Mouse (Mus musculus): ENCODE results near the gene Kif11.

The Kif11 gene

DNA sequence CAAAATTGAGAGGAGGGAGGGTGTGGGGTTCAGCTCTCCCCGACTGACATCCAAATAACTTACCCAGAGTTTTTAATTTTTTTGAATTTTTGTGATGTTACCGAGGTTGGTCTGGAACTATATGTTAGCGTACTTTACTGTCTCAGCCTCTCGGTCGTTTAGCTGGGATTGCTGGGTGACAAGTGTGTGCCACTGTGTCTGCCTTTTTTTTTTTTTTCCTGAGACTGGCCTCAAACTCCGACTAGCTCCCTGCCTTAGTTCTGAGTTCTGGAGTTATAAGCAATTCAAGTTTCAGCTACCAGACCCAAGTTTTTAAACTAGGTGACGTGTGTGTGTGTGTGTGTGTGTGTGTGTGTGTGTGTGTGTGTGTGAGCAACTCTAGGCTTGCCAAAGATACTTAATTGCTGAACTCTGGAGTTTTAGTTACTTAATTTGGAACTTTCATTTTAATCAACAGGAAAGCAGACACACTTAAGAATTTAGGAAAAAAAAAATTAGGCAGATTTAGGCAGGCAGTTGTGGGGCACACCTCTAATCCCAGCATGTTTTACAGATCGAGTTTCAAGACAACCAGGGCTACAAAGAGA, 1.3 kb downstream of the Kif11 start:
- DNase-seq (ENCODE audit: low read depth, low spot score) = no peak

DNA sequence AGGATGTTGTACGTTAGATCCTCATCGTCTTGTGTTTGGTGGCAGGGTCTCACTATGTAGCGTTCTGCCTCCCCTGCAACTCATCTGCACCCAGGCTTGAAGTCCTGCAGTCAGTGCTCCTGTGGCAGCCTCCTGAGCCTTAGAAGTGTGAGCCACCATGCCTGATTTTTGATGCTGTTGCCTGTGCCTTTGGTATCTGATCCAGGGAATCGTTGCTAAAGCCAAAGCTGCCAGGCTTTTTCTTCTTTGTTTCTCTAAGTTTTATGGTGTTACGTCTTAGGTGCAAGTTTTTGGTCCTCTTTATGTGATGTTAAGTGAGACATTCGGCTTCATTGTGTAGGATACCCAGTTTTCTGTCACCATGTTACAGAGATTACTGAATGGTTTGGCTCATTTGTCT, 2.6 kb downstream of the Kif11 start:
- no peak for DNase-seq (ENCODE audit: low read depth, low spot score)

DNA sequence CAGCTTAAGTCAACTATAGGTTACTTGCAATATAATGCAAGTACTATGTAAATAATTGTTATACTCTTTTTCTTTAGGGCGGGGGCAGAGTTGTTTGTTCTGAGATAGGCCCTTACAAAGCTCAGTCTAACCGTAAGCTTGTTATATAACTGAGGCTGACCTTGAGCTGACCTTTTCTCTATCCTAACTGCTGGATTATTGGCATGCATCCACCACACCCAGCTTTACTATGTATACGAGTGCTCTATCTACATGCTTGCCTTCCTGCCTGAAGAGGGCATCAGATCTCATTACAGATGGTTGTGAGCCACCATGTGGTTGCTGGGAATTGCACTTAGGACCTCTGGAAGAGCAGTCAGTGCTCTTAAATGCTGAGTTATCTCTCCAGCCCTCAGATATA, 9.9 kb downstream of the Kif11 start:
- no peak for DNase-seq (ENCODE audit: low read depth, low spot score)

DNA sequence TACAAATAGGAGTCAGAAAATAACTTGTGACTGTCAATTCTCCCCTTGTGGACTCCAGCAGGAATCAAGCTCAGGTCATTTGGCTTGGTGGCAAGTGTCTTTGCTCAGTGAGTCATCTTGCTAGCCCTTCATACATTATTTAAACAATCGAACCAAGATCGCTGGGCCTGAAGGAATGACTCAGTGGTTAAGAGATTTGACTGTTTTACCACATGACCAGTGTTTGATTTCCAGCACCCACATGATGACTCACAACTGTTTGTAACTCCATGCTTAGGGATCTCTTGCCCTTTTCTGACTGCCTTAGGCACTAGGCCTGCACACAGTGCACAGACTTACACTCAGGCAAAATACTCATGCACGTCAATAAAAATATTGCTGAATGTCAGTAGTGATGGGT, 15.7 kb downstream of the Kif11 start:
- DNase-seq (ENCODE audit: low read depth, low spot score) = no peak

DNA sequence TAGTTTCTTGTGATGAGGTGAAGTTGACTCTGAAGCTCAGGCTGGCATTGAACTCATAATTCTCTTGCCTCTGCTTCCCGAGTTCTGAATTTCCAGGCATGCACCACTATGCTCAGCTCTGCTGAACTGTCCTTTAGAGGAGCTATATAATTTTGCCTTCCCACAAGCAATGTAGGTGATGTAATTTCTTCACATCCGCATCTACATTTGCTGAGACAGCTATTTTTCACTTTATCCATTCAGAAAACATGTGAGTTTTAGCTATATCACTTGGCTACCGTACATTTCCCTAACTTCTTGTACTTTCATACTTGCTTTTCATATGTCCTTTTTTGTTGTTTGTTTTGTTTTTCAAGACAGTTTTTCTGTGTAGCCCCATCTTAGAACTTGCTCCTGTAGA, 20.1 kb downstream of the Kif11 start:
- no peak for DNase-seq (ENCODE audit: low read depth, low spot score)

DNA sequence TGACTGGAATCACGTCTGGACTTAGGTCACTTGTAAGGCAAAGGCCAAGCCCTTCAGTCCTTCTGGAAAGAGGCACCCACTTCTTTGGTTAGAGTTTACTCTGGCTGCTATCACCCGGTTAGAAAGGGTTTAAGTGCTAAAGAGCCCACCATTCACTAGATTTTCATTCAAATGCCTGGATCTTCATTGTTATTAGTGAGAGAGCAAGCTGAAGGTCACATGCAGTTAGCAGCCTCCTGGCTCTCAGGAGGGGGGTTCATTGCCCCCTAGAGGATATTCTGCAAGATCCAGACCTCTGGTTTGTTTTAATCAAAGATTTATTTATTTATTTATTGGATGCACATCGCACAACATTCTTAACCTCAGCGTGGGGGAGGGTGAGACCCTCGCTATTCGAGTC, 24.7 kb downstream of the Kif11 start:
- no peak for DNase-seq (ENCODE audit: low read depth, low spot score)

DNA sequence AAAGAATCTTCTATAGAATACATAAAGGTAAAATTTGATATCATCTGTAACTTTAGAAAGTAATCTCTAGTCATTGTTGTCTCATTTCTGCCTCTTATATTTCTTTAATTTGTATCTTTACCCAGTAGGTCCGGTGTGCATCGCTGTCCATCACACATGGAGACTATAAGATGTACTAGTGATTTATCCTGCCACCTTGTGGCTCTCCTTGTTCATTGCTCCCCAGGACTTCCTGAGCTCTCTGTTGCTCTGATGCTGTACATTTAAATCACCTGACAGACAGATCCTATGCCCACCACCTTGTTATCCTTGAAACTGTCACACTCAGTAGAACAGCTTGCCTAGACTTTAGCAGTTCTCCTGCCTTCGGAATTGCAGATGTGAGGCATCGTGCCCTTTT, 42.1 kb downstream of the Kif11 start:
- no peak for DNase-seq (ENCODE audit: low read depth, low spot score)

DNA sequence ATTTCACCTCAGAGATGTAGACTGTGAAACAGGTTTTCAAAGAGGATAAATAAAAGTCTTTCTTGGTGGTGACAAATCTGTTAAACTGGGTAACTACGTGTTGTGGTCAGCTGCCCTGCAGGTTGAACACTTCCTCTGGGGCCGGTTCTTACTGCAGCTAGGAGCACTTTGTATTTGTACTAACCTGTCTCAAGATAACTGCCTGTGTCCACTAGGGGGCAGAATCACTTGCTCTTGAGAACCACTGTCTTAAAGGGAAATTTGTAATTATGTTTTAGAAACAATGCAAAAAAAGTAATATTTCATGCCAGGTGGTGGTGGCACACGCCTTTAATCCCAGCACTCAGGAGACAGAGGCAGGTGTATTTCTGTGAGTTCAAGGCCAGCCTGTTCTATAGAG, 43.4 kb downstream of the Kif11 start:
- DNase-seq (ENCODE audit: low read depth, low spot score) = peak; percentile 65

DNA sequence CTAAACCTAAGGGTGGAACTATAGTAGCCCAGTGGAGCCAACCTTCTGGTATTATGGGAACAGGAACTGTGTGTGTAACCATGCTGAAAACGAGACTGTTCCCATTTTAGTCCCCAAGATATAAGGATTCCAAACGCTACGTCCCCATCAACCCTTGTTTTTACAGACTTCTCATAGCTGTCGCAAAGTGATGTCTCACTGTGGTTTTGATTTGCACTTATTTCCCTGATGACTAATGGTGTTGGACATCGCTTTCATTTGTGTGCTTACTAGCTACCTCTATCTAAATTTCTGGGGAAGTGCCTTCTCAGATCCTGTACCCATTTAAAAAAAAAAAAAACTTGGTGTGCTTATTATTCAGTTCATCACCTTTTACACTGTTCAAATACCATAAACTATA, 52.4 kb downstream of the Kif11 start:
- no peak for DNase-seq (ENCODE audit: low read depth, low spot score)

DNA sequence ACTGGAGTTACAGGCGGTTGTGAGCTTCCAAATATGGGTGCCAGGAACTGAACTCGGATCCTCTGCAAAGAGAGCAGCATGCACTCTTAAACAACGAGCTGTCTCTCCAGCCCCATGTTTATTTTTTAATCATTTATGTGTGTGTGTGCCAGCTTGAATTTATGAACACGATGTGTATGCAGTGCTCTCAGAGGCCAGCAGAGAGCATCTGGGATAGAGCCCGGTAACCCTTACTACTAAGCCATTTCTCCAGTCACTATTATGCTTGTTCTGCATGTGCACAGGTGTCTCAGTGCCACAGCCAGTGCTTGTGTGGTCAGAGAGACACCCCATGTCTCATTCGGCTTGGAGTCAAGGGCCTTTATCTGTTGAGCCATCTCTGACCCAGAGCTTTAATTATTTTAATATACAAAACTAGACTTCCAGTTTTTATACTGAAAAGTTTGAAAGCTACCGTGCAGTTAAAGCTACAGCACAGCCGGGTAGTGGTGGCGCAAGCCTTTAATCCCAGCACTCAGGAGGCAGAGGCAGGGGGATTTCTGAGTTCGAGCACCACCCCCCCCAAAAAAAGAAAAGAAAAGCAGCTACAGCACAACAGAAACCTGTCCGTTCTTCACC, 55.0 kb downstream of the Kif11 start:
- DNase-seq (ENCODE audit: low read depth, low spot score) = no peak

DNA sequence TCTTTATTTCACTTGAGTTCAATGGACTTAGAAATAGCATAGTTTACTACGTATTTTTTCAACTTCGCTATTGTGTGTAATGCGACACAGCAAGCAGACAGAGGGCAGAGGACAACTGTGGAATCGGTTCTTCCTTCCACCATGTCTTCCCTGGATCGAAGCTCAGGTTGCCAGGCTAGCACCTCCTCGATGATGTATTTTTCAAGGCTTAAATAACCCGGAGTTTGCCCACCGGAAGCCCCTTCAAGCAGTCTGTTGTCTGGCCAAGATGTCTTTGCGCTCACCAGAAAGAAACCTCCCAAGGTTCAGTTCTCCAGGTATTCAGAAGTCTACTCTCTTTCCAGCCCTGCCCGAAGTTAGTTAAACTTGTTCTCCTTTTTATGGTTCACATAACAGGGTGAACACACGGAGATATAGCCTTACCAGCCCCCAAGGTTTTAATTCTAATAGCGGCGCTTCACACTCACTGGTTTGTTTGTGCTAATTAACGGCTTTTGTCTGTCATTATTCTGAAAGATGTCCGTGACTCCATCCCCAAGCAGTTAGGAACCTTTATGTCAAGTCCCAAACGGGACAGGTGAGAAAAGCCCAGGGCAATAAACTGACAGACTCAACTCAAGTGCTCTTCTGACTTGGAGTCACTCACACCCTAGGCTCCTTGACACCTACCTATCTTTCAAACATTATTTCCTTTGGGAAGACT, 56.8 kb downstream of the Kif11 start:
- no peak for DNase-seq (ENCODE audit: low read depth, low spot score)

DNA sequence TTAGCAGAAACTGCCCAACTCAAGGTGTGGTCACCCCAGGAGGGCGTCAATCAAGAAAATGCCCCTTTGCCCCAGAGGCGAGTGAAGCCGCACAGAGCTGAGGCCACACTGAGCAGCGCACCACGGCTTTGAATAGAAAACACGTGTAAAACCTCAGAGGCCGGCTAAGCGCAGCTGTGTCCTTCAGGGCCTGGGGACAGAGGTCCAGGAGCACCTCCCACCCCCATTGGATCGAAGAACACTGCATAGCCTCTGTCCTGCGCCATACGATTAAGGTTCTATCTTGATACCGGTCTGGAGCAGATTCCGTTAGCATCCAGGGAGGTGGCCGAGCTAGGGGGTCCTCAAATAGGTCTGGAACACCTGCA, 57.7 kb downstream of the Kif11 start:
- DNase-seq (ENCODE audit: low read depth, low spot score) = peak; percentile 27

DNA sequence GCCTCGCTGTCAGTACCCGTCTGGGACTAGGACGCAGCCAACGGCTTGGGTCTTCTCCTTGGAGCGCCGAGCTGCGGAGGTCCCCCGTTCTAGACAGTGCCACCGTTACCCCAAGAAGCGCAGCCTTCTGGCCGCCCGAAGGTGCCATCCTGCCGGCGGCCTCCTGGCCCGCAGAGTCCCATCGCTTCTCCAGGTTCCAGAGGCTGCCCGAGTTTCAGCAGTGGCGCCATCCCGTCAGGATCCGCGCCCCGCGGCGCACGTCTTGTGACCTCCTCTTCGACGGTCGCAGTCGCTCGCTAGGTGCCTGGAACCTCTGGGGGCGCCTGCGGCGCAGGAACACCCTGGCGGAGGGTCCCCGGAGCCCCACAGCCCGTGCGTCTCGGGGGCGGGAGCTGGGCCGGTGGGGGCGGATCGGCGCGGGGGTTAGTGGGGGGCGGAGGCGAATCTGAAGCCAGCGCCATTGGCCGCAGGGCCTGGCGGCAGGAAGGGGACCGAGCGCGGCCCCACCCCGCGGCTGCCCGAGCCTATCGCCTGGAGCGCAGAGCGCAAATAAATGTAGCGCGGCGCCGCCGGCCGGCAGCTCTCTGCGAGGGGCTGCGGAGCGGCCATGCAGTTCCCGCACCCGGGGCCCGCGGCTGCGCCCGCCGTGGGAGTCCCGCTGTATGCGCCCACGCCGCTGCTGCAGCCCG, 58.2 kb downstream of the Kif11 start, which contains the start of gene Hhex:
TSS of gene Hhex (plus strand) at position 548 of the 689 bp plus-strand sequence.
- peak; percentile 32 for DNase-seq (ENCODE audit: low read depth, low spot score)

DNA sequence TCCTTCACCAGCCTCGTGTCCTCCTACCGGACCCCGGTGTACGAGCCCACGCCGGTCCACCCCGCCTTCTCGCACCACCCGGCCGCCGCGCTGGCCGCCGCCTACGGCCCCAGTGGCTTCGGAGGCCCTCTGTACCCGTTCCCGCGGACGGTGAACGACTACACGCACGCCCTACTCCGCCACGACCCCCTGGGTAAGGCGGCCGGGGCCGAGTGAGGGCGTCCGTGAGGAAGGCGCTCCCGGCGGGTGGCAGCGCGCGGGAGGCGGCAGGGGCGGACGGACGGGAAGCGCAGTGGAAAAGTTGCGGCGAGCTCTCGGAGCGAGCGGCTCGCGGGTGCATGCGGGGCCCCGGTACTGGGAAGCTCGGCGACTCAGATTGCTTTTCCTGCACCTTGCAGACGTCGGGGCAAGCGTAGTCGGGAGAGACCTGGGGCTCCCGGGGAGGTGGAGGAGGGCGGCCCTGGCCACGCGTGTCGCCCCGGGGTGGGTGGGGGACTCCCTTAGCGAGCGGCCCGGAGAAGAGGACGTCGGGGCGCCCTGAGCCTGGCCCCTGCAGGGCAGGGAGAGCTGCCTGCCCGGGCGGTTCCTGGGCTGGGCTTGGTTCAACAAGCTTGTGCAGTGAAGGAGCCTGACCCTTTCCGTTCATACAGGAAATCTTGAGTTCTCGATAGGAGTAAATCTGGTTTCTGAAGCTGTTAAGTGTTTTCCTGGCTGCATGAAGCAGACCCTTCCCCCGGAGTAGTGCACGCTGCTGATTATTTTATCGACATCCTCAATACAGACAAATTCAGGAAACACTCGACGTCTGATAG, 59.0 kb downstream of the Kif11 start:
- DNase-seq (ENCODE audit: low read depth, low spot score) = peak; percentile 40

DNA sequence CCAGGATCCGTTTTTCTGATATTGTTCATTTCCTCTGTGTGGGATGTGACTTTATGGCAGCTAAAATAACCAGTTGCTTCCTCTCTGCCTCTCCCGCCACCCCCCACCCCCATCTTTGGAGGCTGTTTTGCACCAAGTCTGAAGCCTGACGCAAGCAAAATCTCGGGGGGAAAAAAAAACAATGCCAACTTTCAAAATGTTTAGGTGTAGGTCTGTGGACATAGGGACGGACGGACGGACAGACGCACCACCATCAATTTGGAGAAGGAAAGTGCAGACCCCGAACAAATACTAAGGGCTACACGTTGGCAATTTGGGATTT, 59.6 kb downstream of the Kif11 start:
- DNase-seq (ENCODE audit: low read depth, low spot score) = no peak

DNA sequence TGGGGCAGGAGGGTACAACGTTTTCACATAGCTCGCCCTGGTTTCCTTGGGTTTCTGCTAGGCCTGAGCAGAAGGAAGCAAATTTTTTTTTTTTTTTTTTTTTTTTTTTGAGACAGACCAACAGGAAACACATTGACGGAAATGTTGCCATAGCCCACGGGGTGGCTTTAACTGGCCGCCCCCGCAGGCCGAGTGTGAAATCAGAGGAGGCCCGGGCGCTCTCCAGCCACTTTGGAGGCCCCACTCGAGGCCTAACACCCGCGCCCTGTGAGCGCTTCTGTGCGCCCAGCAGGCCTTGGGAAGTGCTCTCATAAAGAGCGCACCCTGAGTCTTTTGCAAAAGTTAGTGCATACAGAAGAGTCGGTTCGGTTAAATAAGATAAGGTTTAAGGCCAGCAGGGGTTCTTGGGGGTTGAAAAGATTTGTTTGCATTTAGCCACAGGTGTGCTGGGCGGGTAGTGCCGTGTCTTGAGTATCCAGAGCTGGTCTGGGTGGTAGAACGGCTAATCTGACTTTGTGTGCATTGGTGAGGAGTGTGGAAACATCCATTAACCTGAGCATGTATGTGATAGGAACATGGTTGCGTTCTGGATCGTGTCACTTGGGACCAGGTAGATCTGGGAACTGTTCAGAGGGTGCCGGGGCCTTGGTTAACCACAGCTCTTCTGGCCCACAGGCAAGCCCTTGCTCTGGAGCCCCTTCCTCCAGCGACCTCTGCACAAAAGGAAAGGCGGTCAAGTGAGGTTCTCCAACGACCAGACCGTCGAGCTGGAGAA, 60.5 kb downstream of the Kif11 start:
- no peak for DNase-seq (ENCODE audit: low read depth, low spot score)

DNA sequence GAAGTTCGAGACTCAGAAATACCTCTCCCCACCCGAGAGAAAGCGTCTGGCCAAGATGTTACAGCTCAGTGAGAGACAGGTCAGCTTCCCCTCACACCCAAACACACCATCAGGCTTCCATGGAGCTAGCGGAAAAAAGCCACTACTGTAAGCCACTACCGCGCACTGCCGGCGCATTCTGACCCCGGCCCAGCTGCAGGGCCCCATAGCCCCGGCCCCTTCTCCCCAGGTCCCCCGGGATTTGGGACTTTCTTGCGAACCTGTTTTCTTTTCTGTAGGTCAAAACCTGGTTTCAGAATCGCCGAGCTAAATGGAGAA, 61.0 kb downstream of the Kif11 start:
- DNase-seq (ENCODE audit: low read depth, low spot score) = no peak

DNA sequence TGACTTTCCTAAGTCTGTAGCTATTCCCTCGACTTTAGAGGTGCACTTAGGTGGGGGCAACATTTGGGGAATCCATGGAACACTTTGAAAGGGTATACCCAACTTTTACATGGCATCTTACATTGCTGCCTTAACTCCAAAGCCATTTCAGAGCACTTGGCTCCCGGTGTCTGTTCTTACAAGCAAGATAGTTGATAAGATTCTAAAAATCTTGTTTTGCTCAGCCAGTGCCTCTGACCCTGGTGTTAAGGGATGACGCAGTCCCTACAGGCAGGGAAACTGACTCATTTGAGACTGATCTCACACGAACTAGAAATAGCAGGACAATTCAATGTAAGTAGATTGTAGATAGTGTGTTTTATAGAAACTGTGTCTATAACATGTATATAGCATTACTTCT, 64.0 kb downstream of the Kif11 start:
- DNase-seq (ENCODE audit: low read depth, low spot score) = no peak

DNA sequence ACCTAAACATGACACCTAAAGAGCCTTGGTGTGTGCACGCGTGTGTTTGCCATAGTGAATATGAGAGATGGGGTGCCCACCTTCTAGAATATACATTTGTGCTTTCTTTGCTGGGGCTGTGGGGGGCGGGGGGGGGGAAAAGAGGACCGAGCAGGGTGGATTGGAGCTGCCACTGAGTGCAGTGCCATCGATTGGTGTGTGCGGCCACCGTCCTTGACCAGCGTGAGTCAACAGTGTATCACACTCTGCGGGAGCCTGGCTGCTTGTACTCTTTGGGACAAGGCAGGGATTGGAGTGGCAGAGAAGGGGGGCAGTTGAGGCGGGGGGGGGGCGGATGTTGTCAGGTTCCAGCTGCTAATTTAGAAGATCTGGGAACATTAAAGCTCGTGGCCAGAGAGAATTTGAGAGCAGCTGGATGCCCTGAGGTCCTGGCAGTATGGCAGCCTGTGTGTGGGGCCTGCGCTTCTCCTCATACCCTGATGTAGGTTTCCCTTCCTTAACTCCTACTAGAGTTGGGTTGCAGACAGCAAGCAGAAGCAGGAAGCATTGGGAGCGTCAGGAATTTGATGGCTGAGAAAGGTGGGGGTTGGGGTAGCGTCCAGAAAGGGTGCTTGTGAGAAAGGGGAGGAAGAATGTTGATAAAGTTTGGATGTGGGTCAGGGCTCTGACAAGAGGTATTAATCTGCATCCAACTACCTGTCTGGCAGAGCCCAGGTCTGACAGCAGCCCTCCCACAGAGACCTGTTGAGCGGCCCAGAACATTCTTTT, 64.7 kb downstream of the Kif11 start:
- DNase-seq (ENCODE audit: low read depth, low spot score) = no peak

DNA sequence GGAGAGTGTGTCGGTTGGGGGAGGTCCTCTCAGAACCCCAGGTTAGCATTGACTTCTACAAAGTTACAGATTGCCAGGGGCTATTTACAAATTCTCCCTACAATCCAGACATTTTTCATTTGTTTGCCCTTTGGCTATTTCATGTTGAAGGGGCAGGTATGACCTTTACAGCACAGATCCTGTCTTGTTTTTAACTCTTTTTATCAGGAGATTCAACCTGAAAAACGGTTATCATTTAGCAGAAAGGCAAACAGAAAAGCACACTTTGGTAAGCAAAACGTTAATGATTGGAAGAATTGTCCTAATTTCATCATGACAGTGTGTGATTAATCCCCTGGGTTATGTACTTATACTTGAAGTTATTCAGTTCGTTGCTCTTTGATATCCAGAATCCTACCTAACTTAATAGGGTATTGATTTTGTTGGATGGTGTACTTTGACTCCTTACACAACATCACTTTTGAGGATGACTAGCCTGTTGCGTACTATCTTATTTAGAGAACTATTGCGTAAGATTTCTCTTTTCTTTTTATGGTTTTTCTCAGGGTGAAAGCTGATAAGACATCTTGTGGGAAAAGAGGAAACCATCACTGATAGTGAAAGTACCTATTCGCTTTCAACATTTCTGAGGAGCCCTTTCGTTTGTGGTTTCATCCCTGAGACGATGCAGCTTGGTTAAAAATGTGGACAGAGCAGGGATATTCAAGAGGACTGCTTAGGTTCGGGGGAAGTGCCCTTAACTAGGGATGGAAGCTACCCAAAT, 66.5 kb downstream of the Kif11 start:
- no peak for DNase-seq (ENCODE audit: low read depth, low spot score)

All from forelimb bud, embryonic 11.5 days (tissue).